Mouse (Mus musculus): ENCODE data around the gene Scel.

The Scel gene

GRCm38 (mm10) chr14:103653800-103654199, 140.7 kb downstream of the Scel start:
- DNase-seq, result no peak

GRCm38 (mm10) chr14:103655448-103655847, 142.3 kb downstream of the Scel start:
- DNase-seq, result no peak

- DNase-seq, result no peak
Measured at GRCm38 (mm10) chr14:103657876-103658275, 144.7 kb downstream of the Scel start.

Measured in layer of hippocampus, adult 9-11 months (tissue).